Mouse (Mus musculus) 3T3-L1 (cell line): ENCODE results near the gene Wdr41.

ENCODE experiments used
- DNase-seq: peaks from one replicate; pipeline ENCODE4 v3.0.0-alpha.2; 2015; ENCODE audit warnings: low read depth, low spot score

Gene Wdr41

GRCm38 (mm10) chr13:95034715-95035114 is 58.6 kb downstream of the Wdr41 start:
- no peak for DNase-seq

GRCm38 (mm10) chr13:95038200-95038599 is 62.1 kb downstream of the Wdr41 start:
- DNase-seq = peak; percentile 82

- DNase-seq = no peak
Observed at GRCm38 (mm10) chr13:95040140-95040738, 64.1 kb downstream of the Wdr41 start.

- no peak for DNase-seq
Observed at GRCm38 (mm10) chr13:95044108-95044507, 68.0 kb downstream of the Wdr41 start.

- DNase-seq = no peak
Observed at GRCm38 (mm10) chr13:95050398-95050797, 74.3 kb downstream of the Wdr41 start.

- DNase-seq = no peak
Observed at GRCm38 (mm10) chr13:95052421-95052820, 76.3 kb downstream of the Wdr41 start.

- DNase-seq = no peak
Observed at GRCm38 (mm10) chr13:95055742-95056388, 79.7 kb downstream of the Wdr41 start.

GRCm38 (mm10) chr13:95056501-95057280 is 80.5 kb downstream of the Wdr41 start:
- DNase-seq = no peak

GRCm38 (mm10) chr13:95058885-95059284 is 82.7 kb downstream of the Wdr41 start:
- no peak for DNase-seq

- DNase-seq = no peak
Observed at GRCm38 (mm10) chr13:95063390-95064017, 87.4 kb downstream of the Wdr41 start.

- peak; percentile 70 for DNase-seq
Observed at GRCm38 (mm10) chr13:95067854-95068253, 91.7 kb downstream of the Wdr41 start.

GRCm38 (mm10) chr13:95070268-95070667 is 94.1 kb downstream of the Wdr41 start:
- no peak for DNase-seq
